Mouse (Mus musculus): ENCODE measurements around the gene Zfp683.

Zfp683 gene

GRCm38 (mm10) chr4:134053538-134053937 lies at the start of gene Zfp683:
Zfp683 (plus strand) TSS chr4:134053838.
- DNase-seq (ENCODE audit: low spot score in 2 of 2) = no peak

GRCm38 (mm10) chr4:134005581-134006358 lies 47.9 kb upstream of the Zfp683 start:
- DNase-seq (ENCODE audit: low spot score in 2 of 2) = no peak

GRCm38 (mm10) chr4:134006845-134007244 lies 46.8 kb upstream of the Zfp683 start:
- DNase-seq (ENCODE audit: low spot score in 2 of 2) = no peak

GRCm38 (mm10) chr4:134009709-134010108 lies 43.9 kb upstream of the Zfp683 start:
- no peak for DNase-seq (ENCODE audit: low spot score in 2 of 2)

- DNase-seq (ENCODE audit: low spot score in 2 of 2) = no peak
These were observed 41.9 kb upstream of the Zfp683 start for GRCm38 (mm10) chr4:134011450-134012414.

GRCm38 (mm10) chr4:134012858-134013528 lies 40.6 kb upstream of the Zfp683 start:
- no peak for DNase-seq (ENCODE audit: low spot score in 2 of 2)

- DNase-seq (ENCODE audit: low spot score in 2 of 2) = no peak
These were observed 37.4 kb upstream of the Zfp683 start for GRCm38 (mm10) chr4:134016208-134016607.

GRCm38 (mm10) chr4:134016767-134017166 lies 36.9 kb upstream of the Zfp683 start:
- no peak for DNase-seq (ENCODE audit: low spot score in 2 of 2)

- no peak for DNase-seq (ENCODE audit: low spot score in 2 of 2)
These were observed 36.3 kb upstream of the Zfp683 start for GRCm38 (mm10) chr4:134017201-134017865.

GRCm38 (mm10) chr4:134018038-134018778 lies 35.4 kb upstream of the Zfp683 start:
- no peak for DNase-seq (ENCODE audit: low spot score in 2 of 2)

- no peak for DNase-seq (ENCODE audit: low spot score in 2 of 2)
These were observed 34.9 kb upstream of the Zfp683 start, which contains the start of gene Lin28a for GRCm38 (mm10) chr4:134018779-134019145. Lin28a (minus strand) TSS chr4:134018841.

GRCm38 (mm10) chr4:134019210-134019609 lies 34.4 kb upstream of the Zfp683 start:
- no peak for DNase-seq (ENCODE audit: low spot score in 2 of 2)

- no peak for DNase-seq (ENCODE audit: low spot score in 2 of 2)
These were observed 33.8 kb upstream of the Zfp683 start for GRCm38 (mm10) chr4:134019641-134020351.

GRCm38 (mm10) chr4:134020621-134021020 lies 33.0 kb upstream of the Zfp683 start:
- DNase-seq (ENCODE audit: low spot score in 2 of 2) = peak; percentile 68 to 86

GRCm38 (mm10) chr4:134025802-134026201 lies 27.8 kb upstream of the Zfp683 start:
- no peak for DNase-seq (ENCODE audit: low spot score in 2 of 2)

GRCm38 (mm10) chr4:134035953-134036352 lies 17.7 kb upstream of the Zfp683 start:
- DNase-seq (ENCODE audit: low spot score in 2 of 2) = peak; percentile 64 to 91

- DNase-seq (ENCODE audit: low spot score in 2 of 2) = no peak
These were observed 12.1 kb upstream of the Zfp683 start for GRCm38 (mm10) chr4:134041317-134042123.

- no peak for DNase-seq (ENCODE audit: low spot score in 2 of 2)
These were observed 10.6 kb upstream of the Zfp683 start for GRCm38 (mm10) chr4:134043041-134043440.

GRCm38 (mm10) chr4:134047648-134048047 lies 6.0 kb upstream of the Zfp683 start:
- DNase-seq (ENCODE audit: low spot score in 2 of 2) = no peak

All from spleen, postnatal 4 days (tissue).